Mouse (Mus musculus): ENCODE measurements around the gene Htra2. TPM values are rescaled to one million over a fixed set of nuclear protein-coding genes. Genes with fewer than 3 reads are reported as not detected.

The Htra2 gene
- polyA plus RNA-seq, 1 experiment from 2014 or later = 80.2 TPM

DNA sequence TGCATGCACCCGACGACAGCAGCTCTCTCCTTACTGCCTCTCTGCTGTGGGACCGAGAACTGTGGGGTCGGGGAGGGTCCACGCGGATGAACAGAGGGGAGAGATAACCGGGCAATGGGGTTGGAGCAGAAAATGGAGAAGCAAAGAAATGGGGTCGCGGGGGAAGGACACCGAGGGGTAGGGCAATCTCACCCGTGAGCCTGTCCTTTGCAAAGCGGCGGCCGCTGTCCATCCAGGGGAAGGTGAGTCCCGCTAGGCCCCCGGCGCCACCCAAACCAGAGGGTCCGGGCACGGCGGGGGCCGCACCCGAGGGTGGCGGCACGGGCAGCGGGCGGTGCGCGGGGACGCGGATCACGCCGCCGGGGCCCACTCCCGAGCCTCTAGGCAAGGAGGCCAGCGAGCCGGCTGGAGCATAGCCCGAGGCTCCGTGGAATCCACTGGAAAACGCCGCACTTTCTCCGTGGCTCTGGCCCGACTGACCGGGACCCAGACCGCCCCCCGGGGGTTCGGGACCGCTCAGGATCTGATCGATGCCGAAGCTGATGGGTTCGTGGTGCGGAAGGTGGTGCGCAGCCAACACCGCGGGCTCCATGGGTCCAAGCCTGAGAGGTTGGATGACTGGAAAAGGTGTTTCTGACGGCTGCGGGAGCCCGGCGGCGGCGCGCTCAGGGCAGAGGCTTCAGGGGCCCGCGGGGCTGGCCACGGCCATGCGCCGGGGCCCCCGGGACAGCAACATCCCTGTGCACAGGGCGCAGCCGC, 14.6 kb upstream of the Htra2 start:
- ATAC-seq (ENCODE audit: extremely low read depth, insufficient number of reproducible peaks, low FRiP score, low TSS enrichment) = no peak
- H3K9me3 ChIP-seq = no peaks in the 10 kb centered on the region
- H3K4me3 ChIP-seq = peak overlapping the region; percentile 43
- H3K36me3 ChIP-seq = no peaks in the 10 kb centered on the region
- H3K27ac ChIP-seq (replicated peaks) = no peak overlapping the region
- peaks cover 100% of the 10 kb centered on the region for H3K27me3 ChIP-seq (replicated peaks)
- 3% methylated on average over 67 of the region's 69 CpGs for WGBS
- H3K9ac ChIP-seq = no peak overlapping the region
- H3K4me1 ChIP-seq = peaks cover 28% of the 10 kb centered on the region
- peak overlapping the region; percentile 61 for H3K4me2 ChIP-seq

DNA sequence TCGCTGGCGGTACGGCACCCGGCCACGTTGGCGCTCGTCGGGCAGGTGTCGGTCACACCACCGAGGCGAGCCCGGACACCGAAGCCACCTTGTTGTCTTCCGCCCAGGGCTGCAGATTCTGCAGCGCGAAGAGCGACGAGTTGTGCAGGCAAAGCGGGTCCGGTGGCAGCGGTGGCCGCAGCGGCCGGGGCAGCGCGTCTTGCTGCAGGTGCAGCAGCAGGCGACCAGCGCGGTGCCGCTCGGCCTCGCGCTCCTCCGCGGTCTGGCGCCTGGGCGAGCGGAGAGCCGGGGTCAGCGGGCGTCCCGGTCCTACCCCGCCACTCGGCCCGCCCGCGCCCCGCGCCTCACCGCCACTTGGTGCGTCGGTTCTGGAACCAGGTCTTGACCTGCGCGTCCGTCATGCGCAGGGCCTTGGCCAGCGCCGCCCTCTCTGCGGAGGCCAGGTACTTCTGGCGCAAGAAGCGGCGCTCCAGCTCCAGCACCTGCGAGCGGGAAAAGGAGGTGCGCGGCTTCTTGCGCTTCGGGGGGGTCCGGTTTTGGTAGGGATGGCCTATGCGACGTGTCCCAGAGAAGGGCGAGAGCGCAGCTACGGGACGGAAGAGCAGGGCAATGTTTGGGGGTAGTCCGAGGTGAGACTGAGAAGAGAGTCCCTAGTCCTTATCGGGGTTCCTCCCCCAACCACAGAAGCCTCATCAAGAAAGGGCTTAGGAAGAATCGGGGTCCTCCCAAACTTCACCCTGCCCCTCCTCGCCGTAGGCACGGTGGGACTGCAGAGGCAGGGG, 13.8 kb upstream of the Htra2 start:
- WGBS = under 1% methylated on average over 81 of the region's 81 CpGs
- no peaks in the 10 kb centered on the region for H3K9me3 ChIP-seq
- H3K36me3 ChIP-seq = no peaks in the 10 kb centered on the region
- no peak overlapping the region for H3K27ac ChIP-seq (replicated peaks)
- peaks cover 100% of the 10 kb centered on the region for H3K27me3 ChIP-seq (replicated peaks)
- H3K4me2 ChIP-seq = peak overlapping the region; percentile 61
- H3K4me3 ChIP-seq = peak overlapping the region; percentile 43
- ATAC-seq (ENCODE audit: extremely low read depth, insufficient number of reproducible peaks, low FRiP score, low TSS enrichment) = no peak
- H3K4me1 ChIP-seq = peaks cover 28% of the 10 kb centered on the region
- H3K9ac ChIP-seq = peak overlapping the region; percentile 40; the same call in 1 of the 2 replicates

DNA sequence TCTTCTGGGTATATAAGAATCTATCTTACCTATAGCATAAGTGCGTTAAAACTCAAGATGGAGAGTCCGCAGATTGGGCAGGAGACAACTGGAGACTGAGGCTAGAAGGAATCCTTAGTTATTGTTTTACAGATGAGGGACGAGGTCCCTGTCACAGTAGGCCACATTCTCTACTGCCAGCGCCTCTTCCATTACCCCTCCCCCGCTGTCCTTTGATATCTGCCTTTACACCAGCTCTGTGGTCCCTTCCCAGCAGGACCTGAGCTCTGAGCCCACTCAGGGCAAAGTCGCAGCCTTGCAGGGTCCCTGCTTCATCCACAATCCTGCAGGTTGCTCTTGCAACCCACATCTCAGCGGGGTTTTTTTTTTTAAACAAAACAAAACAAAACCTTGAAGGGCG, 13.1 kb upstream of the Htra2 start:
- H3K36me3 ChIP-seq = no peaks in the 10 kb centered on the region
- H3K4me1 ChIP-seq = peaks cover 28% of the 10 kb centered on the region
- 7% methylated on average over 8 of the region's 8 CpGs for WGBS
- ATAC-seq (ENCODE audit: extremely low read depth, insufficient number of reproducible peaks, low FRiP score, low TSS enrichment) = no peak
- H3K27me3 ChIP-seq (replicated peaks) = peaks cover 100% of the 10 kb centered on the region
- H3K4me2 ChIP-seq = peak overlapping the region; percentile 61
- H3K27ac ChIP-seq (replicated peaks) = no peak overlapping the region
- H3K4me3 ChIP-seq = peak overlapping the region; percentile 43
- no peak overlapping the region for H3K9ac ChIP-seq
- no peaks in the 10 kb centered on the region for H3K9me3 ChIP-seq

DNA sequence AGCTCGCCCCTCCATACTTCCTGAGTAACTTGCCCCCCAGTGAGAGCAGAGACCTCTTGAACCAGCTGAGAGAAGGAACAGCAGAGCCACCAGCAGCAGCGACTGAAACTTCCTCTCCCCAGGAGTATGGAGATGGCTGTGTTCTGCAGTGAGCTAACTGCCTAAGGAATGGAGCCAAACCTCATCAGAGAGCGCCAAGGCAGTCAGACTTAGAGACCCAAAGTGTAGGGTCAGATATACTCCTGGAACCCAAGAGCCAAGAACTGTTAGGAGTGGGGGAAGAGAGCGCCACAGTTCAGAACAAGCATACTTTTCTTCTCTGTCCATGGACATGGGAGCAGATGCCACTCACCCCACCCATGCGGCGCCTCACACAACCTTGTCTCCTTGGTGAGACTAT, 11.4 kb upstream of the Htra2 start:
- no peak overlapping the region for H3K27ac ChIP-seq (replicated peaks)
- ATAC-seq (ENCODE audit: extremely low read depth, insufficient number of reproducible peaks, low FRiP score, low TSS enrichment) = no peak
- WGBS = 29% methylated on average over 6 of the region's 6 CpGs
- H3K27me3 ChIP-seq (replicated peaks) = peaks cover 100% of the 10 kb centered on the region
- H3K4me3 ChIP-seq = no peak overlapping the region
- H3K9ac ChIP-seq = no peak overlapping the region
- H3K9me3 ChIP-seq = no peaks in the 10 kb centered on the region
- H3K4me1 ChIP-seq = peaks cover 28% of the 10 kb centered on the region
- H3K36me3 ChIP-seq = no peaks in the 10 kb centered on the region
- no peak overlapping the region for H3K4me2 ChIP-seq

DNA sequence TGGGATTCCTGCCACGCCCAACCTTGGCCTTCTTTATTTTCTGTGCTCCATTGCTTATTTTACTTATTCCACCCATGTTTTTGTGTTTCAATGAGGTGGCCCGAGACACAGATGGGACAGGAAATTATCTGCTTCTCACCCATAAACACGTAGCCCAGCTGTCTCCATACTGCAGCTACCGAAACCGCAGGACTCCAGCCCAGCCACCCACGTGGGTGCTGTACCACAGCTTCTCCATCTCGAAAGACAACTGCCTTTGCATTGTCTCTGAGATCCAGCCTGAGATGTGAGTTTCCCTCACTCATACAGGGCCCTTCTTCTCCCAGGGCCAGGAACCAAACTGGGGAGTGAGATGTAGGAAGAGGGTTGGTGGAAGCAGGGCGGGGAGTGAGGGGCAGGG, 10.9 kb upstream of the Htra2 start:
- H3K4me2 ChIP-seq = no peak overlapping the region
- no peak overlapping the region for H3K27ac ChIP-seq (replicated peaks)
- peaks cover 24% of the 10 kb centered on the region for H3K4me1 ChIP-seq
- H3K36me3 ChIP-seq = no peaks in the 10 kb centered on the region
- H3K9me3 ChIP-seq = no peaks in the 10 kb centered on the region
- no peak for ATAC-seq (ENCODE audit: extremely low read depth, insufficient number of reproducible peaks, low FRiP score, low TSS enrichment)
- WGBS = 37% methylated on average over 8 of the region's 8 CpGs
- peaks cover 100% of the 10 kb centered on the region for H3K27me3 ChIP-seq (replicated peaks)
- no peak overlapping the region for H3K4me3 ChIP-seq
- no peak overlapping the region for H3K9ac ChIP-seq

DNA sequence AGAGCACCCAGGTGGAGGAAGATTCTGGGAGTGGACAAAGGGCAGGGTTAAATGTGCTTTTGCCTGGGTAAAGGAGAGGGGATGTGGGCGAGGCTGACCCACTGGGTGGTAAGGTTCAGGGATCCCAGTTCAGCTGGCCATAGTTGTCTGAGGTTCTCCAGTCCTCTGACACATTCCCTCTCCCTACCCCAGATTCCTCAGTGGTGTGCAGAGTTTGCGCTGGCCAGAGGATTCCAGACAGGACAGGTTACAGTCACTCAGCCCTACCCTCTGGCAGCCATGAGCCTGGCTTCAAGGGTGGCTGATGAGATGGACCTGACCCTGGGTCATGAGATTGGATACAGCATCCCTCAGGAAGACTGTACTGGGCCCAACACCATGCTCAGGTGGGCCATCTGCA, 3.7 kb upstream of the Htra2 start:
- Histone ChIP-seq H3K4me3 (no peak overlapping the region), H3K27ac (replicated peaks) (no peak overlapping the region), H3K4me2 (no peak overlapping the region), H3K4me1 (peaks cover 12% of the 10 kb centered on the region), H3K36me3 (peaks cover 24% of the 10 kb centered on the region), H3K9ac (no peak overlapping the region), H3K9me3 (no peaks in the 10 kb centered on the region), H3K27me3 (replicated peaks) (peaks cover 52% of the 10 kb centered on the region)
- ATAC-seq (ENCODE audit: extremely low read depth, insufficient number of reproducible peaks, low FRiP score, low TSS enrichment) = no peak
- WGBS = 76% methylated on average over 2 of the region's 2 CpGs

DNA sequence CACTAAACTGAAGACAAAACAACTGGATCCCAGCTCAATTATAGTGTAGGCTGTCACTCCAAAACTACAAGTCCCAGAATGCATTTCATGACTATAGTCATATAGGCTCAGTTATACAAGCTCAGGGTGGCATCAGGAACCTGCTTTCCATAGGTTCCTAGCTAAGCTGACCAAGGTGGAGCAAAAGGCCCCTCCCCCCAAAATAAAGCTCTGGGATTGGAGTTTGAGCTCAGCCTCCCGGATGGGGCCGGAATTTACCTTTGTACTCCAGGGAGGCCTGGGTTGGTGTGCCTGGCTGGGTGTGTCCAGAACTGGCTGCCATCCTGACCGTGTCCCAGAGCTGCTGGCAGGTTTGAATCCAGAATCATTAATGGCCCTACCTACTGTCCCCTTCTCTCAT, 2.7 kb upstream of the Htra2 start, which contains the start of gene Dqx1:
TSS of gene Dqx1 (plus strand) at position 55 of the 400 bp plus-strand sequence.
- whole genome bisulfite sequencing = 57% methylated on average over 3 of the region's 3 CpGs
- H3K27ac ChIP-seq (replicated peaks) = no peak within 1 kb of the TSS
- no peaks in the 10 kb centered on the region for H3K9me3 ChIP-seq
- H3K9ac ChIP-seq = no peak within 1 kb of the TSS
- ATAC-seq (ENCODE audit: extremely low read depth, insufficient number of reproducible peaks, low FRiP score, low TSS enrichment) = no peak
- peaks cover 24% of the 10 kb centered on the region for H3K36me3 ChIP-seq
- H3K4me1 ChIP-seq = peaks cover 21% of the 10 kb centered on the region
- H3K4me3 ChIP-seq = no peak within 1 kb of the TSS
- H3K27me3 ChIP-seq (replicated peaks) = peaks cover 43% of the 10 kb centered on the region
- no peak within 1 kb of the TSS for H3K4me2 ChIP-seq

DNA sequence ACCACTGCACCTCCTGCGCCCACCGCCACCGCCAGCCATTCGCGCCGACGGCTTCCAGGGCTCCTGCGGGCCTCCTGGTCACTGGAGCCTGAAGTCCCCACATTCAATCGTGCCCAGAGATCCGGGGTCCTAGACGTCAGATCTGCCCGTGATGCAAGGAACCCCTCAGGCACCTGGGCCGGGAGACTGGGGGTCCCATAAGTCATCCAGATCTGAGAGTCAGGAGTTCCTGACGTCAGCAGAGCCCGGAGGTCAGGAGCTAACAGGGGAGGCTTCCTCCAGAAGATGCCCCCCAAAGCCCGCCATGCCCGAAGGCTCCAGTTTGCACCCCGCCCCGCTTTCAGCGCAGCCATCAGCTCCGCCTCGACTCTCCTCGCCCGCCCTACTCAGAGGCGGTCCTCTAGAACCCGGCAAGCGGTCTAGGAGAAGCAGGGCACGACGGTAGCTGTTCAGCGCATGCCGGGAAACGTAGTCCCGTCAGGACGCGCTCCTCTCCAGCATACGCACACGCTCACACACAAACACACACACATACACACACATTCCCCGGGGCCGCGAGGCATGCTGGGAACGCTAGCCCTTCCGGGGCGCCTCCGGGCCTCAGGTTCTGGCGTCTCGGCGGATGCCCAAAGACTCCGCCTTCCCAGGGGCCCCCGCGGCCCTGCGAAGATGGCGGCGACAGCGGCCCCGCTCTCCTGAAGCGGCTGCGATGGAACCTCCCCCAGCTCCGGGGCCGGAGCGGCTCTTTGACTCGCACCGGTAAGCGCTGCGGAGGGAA, 810 bp downstream of the Htra2 start, which contains the start of gene Aup1:
TSS of gene Aup1 (plus strand) at position 448 of the 778 bp plus-strand sequence.
- ATAC-seq (ENCODE audit: extremely low read depth, insufficient number of reproducible peaks, low FRiP score, low TSS enrichment) = peak; percentile 88
- no peaks in the 10 kb centered on the region for H3K9me3 ChIP-seq
- peaks cover 27% of the 10 kb centered on the region for H3K4me1 ChIP-seq
- H3K9ac ChIP-seq = peak within 1 kb of the TSS; percentile 86
- H3K27ac ChIP-seq (replicated peaks) = peak within 1 kb of the TSS; percentile 82
- peak within 1 kb of the TSS; percentile 84 for H3K4me3 ChIP-seq
- H3K4me2 ChIP-seq = peak within 1 kb of the TSS; percentile 97
- peaks cover 20% of the 10 kb centered on the region for H3K27me3 ChIP-seq (replicated peaks)
- WGBS = under 1% methylated on average over 64 of the region's 64 CpGs
- peaks cover 47% of the 10 kb centered on the region for H3K36me3 ChIP-seq

DNA sequence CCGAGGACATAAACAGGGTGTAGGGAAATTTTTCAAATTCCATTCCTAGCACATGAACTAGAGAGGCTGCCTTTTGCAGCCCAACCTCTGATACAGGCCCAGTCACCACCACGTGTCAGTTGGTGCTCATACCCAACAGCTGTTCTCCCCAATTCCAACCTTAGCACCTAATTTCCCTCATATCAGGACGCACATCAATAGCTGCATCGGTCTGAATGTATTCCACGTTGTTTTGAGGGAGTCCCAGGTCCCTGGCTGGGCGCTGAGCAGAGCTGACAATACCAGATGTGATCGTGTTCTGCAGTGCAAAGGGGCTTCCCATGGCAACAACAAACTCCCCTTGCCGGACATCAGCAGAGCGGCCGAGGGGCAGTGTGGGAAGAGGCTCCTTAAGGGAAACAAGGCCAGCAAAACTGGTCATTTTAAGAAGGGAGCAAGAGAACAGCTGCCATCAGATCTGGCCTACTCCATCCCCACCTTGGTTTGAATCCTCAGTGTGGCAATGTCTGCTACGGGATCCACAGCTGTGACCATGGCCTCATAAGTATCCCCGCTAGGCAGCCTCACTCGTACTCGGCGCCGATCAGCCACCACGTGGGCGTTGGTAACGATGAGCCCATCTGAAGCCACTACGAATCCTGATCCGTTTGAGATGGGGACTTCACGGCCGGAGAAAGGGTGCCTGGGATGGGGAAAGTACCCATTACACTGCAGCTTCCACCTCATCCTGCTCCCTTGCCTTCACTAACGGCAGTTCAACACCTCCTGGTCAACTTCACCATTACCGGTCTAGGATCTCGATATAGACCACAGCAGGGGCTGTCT, 1.7 kb downstream of the Htra2 start:
- Histone ChIP-seq H3K4me1 (peaks cover 27% of the 10 kb centered on the region), H3K9ac (peak overlapping the region; percentile 86), H3K9me3 (no peaks in the 10 kb centered on the region), H3K27ac (replicated peaks) (peak overlapping the region; percentile 82), H3K4me2 (peak overlapping the region; percentile 97), H3K27me3 (replicated peaks) (peaks cover 19% of the 10 kb centered on the region), H3K36me3 (peaks cover 45% of the 10 kb centered on the region), H3K4me3 (peak overlapping the region; percentile 84)
- no peak for ATAC-seq (ENCODE audit: extremely low read depth, insufficient number of reproducible peaks, low FRiP score, low TSS enrichment)
- WGBS = 2% methylated on average over 26 of the region's 26 CpGs

DNA sequence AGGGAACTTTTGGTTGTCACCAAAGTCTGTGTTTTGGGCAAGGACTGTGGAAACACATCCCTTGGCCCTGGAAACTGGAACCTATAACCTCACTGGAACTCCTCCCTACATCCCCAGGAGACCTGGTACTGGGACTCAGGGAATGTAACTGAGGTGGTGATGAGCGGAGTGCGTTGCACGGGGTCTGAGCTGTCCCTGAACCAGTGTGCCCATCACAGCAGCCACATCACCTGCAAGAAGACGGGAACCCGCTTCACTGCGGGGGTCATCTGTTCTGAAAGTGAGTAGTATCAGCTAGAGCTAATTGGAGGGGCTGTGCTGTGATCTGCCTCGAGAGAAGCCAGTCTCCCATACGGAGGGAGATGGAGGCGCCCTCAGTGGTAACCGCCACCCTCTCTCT, 5.7 kb downstream of the Htra2 start:
- Histone ChIP-seq H3K4me3 (no peak overlapping the region), H3K36me3 (peaks cover 22% of the 10 kb centered on the region), H3K4me1 (peaks cover 24% of the 10 kb centered on the region), H3K9me3 (no peaks in the 10 kb centered on the region), H3K27me3 (replicated peaks) (peaks cover 35% of the 10 kb centered on the region), H3K4me2 (no peak overlapping the region), H3K27ac (replicated peaks) (no peak overlapping the region), H3K9ac (no peak overlapping the region)
- 66% methylated on average over 10 of the region's 10 CpGs for WGBS
- no peak for ATAC-seq (ENCODE audit: extremely low read depth, insufficient number of reproducible peaks, low FRiP score, low TSS enrichment)

Data from heart, embryonic 13.5 days (tissue).